Mouse (Mus musculus) embryo, embryonic 11 days (tissue): ENCODE results near the gene Zfp426.

Source experiments
- DNase-seq: peaks from one replicate; pipeline ENCODE4 v3.0.0-alpha.2; 2015

The Zfp426 gene

GRCm38 (mm10) chr9:20492527-20493233 lies at the start of gene Zfp426:
TSS of gene Zfp426 (minus strand) at chr9:20492746.
- peak; percentile 92 for DNase-seq

GRCm38 (mm10) chr9:20536598-20536997 lies 44.1 kb upstream of the Zfp426 start:
- no peak for DNase-seq

GRCm38 (mm10) chr9:20534326-20534926 lies 41.9 kb upstream of the Zfp426 start:
- no peak for DNase-seq

- DNase-seq = peak; percentile 93
Observed at GRCm38 (mm10) chr9:20521306-20521957, 28.9 kb upstream of the Zfp426 start, which contains the start of gene Zfp266. TSS of gene Zfp266 (minus strand) at chr9:20521417.

GRCm38 (mm10) chr9:20520531-20521210 lies 28.1 kb upstream of the Zfp426 start:
- DNase-seq = peak; percentile 60

DNA sequence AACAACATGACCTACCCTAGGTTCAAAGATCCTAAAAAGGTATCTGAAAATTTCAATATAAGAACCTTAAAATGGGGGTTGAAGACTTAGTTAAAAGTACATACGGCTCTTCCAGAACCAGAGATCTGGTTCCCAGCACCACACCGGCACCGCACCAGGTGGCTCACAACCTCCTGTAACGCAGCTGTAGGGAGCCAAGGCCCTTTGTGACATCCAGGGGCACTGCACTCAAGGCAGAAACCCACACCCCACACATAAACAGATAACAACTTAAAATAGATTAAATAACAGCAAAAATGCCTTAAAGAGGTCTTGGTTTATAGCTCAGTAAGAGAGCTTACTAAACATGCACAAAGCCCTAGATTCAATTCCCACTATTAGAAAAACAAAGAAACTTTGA lies 27.4 kb upstream of the Zfp426 start:
- DNase-seq = peak; percentile 28

GRCm38 (mm10) chr9:20518708-20519107 lies 26.2 kb upstream of the Zfp426 start:
- DNase-seq = no peak

GRCm38 (mm10) chr9:20517727-20518126 lies 25.2 kb upstream of the Zfp426 start:
- DNase-seq = no peak

GRCm38 (mm10) chr9:20514016-20514415 lies 21.5 kb upstream of the Zfp426 start:
- DNase-seq = no peak

DNA sequence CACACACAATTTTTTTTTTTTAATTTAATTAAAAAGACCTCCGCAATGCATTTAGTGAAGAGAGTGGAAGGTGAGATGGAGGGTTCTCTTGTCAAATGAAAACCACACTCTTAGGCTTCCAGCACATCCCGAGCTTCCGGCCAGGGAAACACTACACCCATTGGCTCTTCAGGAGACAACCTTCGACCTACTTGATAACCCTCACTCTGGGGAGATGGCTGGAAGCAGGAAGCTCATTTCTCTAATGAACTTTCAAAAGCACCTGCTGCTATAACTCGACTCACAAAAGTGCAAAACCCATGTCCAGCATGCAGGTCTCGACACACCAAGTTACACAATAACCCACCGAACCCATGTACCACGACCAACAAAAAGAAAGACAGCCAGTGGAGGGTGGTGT lies 20.2 kb upstream of the Zfp426 start:
- no peak for DNase-seq

DNA sequence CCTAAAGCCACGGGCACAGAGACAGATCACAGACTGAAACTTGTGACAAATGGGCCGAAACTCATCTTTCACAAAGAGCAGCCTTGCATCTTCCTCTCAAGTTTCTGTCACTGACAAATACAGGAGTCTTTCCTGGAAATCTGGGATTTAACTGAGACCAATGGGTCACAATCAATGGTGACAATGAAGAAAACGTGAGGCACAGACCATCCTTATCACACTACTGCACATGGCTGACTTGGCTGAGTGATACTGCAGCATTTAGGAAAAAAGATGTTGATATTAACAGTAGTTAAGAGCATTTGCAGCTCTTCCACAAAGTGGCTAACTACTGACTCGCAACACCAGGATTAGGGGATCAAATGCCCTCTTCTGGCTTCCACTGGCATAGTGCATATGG lies 19.1 kb upstream of the Zfp426 start:
- no peak for DNase-seq

- no peak for DNase-seq
Observed at GRCm38 (mm10) chr9:20510346-20510745, 17.8 kb upstream of the Zfp426 start.

- DNase-seq = no peak
Observed at GRCm38 (mm10) chr9:20509676-20510075, 17.1 kb upstream of the Zfp426 start.

DNA sequence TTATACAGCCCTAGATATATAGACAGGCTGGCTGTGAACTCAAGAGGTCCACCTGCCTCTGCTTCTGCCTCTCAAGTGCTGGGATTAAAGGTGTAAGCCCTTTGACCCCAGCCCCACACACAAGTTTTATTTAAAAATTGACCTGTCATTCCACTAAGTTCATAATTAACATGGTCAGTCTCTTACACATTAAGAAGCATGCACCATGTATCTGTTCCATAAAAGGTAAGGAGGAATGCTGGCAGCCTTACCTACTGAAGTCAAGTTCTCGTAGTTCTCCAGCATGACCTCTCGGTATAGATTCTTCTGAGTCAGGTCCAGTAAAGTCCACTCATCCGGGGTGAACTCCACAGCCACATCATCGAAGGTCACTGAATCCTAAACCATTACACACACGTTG lies 12.3 kb upstream of the Zfp426 start:
- no peak for DNase-seq

GRCm38 (mm10) chr9:20493281-20493680 lies 735 bp upstream of the Zfp426 start:
- DNase-seq = no peak

DNA sequence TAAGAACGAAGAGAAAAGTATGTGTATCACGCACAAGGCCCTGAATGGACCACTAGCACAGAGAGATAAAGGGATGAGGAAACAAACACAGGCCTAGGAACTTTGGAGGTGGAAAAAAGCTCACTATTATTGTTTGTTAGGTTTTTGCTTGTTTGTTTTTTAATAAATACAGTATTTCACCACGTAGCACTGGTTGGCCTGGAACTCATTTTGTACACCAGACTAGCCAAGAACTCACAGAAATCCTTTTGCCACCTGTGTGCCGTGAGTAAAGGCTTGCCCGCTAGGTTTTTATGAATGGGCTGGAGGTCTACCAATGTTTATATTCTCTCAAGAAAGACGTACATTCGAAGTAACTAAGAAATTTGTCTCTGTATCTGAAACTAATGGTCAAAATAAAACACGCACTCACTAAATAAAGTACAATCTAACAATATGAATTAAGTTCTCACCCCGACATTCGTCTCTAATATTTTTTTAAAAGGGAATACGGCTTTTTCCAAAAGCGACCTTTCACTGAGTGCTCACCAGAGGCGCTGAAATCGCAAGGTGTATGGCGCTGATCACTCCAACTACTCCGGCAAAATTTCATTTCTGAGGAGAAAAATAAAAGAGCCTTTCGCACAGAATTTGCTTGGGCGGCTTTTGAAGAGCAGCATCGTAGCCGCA lies 554 bp downstream of the Zfp426 start:
- peak; percentile 6 for DNase-seq

DNA sequence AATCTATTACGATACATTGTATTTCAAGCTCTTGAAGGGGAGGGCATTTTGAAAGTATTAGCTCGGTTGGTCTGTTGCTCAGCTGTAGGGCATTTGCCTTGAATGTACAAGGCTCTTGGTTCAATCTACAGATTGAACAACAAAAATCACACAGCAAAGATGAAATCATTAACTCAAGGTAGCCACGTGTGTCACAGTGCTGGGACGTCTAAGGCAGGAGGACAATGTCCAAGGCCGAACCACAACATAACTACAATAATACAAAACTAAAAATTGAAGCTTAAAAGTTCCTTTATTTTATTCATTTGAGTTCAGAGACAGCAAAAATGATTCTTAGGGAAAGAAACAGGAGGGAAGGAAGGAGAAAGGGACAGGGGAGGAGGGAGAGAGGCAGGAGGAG lies 3.0 kb downstream of the Zfp426 start:
- DNase-seq = no peak

DNA sequence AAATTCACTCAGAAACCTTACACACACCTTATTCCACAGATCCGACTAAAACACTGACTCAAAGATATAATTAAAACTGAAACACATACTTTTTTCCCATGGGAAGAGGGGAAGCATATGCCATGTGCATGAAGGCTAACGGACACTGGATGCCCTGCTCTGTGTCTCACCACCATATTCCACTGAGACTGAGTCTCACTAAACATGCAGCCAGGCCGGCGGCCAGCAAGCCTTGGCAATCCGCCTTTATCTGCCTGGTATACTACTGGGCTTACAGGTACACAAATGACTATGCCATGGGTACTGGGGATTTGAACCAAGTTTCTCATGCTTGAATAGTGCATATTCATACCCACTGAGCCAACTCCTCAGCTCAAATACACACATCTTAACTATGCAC lies 13.2 kb downstream of the Zfp426 start:
- no peak for DNase-seq

GRCm38 (mm10) chr9:20476632-20477031 lies 15.9 kb downstream of the Zfp426 start:
- no peak for DNase-seq

- DNase-seq = peak; percentile 82
Observed at GRCm38 (mm10) chr9:20466761-20467442, 25.6 kb downstream of the Zfp426 start.

DNA sequence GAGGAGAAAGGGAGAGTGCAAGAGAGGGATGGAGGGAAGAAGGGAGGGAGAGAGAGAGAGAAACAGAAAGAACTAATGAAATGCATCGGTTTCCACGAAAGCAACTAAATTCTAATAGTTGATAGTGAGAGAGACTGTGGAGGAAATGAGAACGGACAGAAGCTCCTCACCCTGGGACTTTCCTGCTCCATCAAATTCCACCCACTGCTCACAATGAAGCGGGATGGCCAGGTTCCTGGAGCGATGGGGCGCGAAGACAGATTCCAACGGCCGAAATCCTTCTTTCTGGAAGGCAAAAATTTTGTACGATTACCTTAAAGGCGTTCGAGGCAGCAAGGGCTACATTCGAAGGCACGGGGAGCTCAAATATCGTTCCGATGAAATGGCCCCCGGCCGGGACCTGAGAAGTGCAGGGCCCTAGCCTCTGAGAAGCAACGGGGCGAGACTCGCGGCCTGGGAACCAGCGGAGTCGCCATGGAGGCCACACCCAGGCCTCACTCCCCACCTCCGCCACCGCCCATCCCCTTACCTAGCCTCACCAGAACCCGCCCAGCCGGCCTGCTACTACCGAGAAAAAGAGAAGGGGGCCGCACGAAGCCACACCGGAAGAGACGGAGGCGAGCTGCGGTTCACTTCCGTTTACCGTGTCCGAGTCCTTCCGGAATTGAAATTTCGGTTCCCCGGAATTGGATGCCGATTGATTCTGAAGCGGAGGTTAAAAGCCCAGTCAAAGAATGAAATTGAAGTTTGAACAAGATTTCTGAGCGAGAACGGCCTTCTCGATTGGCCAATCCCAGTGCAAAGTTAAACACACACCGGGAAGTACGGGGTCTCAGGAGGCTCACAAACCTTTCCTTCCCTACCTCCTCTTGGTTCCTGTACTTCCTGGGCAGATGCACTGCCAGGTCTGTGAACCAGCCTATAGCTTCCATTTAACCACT lies 32.9 kb downstream of the Zfp426 start, which contains the start of gene Zfp26:
Gene Zfp26, minus strand, starts transcription at position 786 of the 941 bp plus-strand sequence.
- DNase-seq = peak; percentile 90
